Mouse (Mus musculus) kidney, postnatal 4 days (tissue): ENCODE results near the gene Zfp839.

Source experiments
- DNase-seq, 2 experiments: peaks; one replicate each; pipeline ENCODE4 v3.0.0; 2021; ENCODE audit warnings: mixed read lengths in 2 of 2

Zfp839 gene

DNA sequence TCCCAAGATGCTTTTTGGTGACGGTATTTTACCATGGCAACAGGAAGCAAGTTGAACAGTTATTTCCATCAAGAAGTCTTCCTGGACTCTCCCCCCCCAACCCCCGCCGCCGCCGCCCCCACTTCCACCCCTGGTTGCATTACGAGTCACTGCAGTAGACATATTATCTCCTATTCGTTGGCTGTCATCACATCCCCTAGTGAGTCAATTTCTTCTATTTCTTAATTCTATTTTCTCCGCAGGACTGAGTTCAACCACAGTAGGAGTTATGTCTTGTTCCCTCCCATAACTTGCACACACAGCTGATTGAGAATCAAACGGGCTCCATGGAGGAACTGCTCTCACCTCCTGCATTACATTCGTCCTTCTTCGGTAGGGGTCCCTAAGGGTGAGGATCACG lies 38.1 kb downstream of the Zfp839 start:
- no peak for DNase-seq

DNA sequence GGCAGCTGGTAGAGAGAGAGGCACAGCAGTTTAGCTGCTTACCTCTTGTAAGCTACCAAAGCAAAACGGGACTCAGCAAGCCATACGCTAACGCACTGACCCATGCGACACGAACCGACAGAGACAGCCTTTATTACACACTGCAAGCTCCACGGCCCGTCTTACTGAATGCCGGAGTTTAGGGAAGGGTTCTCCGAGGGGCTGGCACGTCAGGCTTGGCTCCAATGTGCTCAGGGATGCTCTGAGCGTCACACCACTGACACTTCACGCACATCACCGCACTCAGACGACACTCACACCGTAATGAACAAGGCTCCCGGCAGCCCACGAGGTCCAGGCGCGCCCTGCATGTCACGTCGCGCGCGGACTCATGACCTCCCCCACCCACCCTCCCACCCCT lies 38.6 kb downstream of the Zfp839 start:
- DNase-seq: no peak

DNA sequence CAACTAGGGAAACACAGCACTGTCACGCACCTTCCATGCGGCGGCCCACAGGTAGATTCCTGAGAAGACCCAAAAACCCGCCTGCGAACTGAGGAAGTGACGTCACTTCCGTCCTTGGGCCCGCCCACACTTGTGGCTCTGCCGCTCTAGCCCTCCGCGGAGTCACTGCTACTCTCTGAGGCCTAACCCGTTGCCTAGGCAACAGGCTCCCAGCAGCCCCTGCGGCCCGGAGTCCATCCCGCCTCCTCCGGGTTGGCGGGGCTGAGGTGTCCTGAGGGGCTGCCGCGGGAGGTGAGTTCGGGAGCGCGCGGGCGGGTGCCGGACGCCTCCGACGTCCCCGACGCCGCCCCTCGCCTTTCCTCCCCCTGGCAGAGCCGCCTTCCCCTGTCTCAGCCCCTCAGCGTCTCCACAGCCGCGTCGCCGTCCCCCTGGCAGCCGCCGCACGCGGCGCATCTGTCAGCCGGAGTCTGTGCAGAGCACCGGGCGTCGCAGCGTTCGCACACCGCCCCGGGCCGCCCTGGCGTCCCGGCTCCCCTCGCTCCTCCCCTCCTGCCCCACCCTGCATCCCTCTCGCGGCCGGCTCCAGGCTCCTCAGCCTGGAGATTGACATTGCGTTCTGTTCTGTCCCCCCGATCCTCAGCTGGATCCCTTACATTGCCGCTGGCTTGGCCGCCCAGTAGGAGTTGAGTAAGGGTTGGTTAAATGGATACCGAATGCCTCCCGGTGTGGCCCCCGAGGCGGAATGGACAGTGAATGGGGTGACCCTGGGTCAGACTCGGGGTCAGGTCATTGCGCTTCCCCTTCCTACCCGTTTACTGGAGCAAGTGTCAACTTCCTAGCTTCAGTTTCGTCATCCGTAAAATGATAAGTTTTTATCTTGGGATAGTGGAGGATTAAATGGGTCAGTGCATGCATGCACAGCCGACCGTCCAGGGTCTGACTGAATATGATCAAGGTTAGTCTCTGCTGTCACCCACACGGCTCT lies 39.3 kb downstream of the Zfp839 start, which contains the start of the genes Cinp and Tecpr2:
Gene Cinp (minus strand): TSS at position 110 of the 985 bp plus-strand sequence.
Gene Tecpr2 (plus strand): TSS at position 229 of the 985 bp plus-strand sequence.
- peak; percentile 96 to 98 for DNase-seq

DNA sequence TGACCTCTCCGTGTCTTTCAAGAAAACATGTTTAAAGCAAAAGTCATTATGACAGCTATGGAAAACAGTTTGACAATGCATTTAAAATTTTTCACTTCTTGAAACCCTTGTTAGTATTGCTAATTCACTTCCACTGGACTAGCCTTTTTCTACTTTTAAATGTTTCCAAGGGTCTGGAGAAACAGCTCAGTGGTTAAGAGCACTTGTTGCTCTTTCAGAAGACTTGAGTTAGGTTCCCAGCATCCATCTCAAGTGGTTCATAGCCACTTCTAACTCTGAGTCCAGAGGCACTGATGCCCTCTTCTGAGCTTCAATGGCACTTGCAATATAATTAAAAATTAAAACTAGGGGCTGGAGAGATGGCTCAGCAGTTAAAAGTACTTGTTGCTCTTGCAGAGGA lies 41.8 kb downstream of the Zfp839 start:
- no peak for DNase-seq

DNA sequence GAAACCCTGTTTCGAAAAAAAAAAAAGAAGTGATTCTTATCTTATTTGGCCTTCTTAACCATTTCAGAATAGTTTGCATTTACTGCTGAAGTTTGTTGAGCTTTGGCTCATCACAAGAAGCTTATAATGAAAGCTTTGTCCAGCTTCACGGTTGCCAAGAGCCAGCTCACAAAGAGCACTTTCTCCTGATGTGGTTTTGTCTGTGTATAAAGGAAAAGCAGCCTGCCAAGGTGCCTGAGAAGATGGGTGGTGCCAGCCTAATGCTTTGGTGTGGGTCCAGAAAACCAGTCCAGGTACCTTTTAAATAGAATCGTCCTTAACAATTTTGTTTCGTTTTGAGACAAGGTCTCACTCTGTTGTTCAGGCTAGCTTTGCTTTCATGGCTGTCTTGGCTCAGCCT lies 52.1 kb downstream of the Zfp839 start:
- DNase-seq: no peak

DNA sequence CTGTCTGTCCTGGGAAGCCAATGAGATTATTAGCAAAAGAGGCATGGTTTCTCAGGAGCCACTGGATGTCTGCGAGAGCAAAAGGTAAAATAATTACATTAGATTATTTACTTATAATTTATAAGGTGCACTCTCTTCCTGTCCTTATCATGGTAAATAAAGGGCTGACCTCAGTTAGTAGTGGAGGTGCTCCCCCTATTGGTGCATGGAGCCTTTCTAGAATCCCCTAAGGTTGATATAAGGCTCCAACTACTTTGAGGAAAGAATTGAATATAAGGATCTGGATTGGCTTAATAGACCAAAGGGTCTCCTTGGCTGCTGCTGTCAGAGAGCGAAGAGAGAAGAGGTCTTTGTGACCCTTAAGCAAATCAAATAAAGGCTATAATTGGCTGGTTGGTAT lies 53.5 kb downstream of the Zfp839 start:
- DNase-seq: peak; percentile 22 to 28

DNA sequence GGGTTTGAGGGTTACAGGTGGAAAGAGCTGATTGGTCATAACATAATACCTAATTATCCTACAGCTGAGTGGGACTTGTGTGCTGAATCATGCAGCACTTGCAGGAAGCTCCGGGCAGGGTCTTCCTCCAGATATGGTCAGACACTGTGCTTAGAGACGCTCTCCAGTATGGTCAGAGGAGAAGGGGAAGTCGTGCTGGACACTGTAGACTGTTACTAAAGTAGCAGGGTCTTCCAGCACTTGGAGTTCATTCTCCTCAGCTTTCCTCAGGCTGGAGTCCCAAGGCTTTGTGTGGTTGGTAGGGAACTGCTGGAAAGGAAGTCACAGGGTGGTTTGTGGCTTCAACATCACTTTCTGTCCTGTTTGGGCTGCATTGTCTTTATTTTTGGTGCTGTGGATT lies 57.8 kb downstream of the Zfp839 start:
- DNase-seq: no peak

DNA sequence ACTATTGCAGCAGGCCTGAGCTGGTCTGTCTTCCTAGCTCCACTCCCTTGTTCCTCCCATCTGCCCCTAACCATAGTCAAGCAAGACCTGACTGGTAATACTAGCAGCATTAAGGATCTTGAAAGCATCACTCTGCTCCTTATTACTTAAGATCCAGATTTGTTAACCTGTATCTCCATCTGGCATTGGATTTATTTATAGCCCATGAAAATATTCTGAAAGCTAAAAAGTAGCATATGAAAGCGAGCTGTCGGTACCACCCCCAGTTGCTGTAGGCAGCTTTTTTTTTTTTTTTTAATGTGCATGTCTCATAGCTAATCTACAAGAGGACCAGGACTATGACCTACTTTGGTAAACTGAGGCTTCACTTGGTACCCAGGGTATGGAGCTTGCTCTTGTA lies 59.9 kb downstream of the Zfp839 start:
- no peak for DNase-seq

DNA sequence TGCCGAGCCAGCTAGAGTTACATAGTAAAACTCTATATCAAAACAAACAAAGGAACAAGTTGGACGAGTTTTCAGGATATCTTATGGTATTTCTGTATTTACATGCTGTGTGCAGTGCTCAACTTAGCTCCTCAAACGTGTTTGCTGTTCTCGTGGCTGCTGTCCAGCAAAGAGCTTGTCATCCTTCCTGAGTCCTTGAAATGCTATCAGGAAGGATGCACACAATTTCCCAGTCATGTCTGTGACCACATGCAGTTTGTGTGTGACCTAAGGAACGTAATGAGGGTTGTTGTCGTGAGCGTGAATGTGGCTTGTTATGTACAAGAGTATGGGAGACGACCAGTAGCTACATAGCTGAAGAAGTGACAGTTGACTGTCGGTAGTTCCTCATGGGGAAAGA lies 65.7 kb downstream of the Zfp839 start:
- no peak for DNase-seq
